Mouse (Mus musculus) lung, postnatal 4 days (tissue): ENCODE results near the gene Mta3.

Source experiments
- DNase-seq, 2 experiments: peaks; one replicate each; pipeline ENCODE4 v3.0.0; 2021

Mta3 gene

GRCm38 (mm10) chr17:83813050-83813449, 107.1 kb downstream of the Mta3 start:
- no peak for DNase-seq

DNA sequence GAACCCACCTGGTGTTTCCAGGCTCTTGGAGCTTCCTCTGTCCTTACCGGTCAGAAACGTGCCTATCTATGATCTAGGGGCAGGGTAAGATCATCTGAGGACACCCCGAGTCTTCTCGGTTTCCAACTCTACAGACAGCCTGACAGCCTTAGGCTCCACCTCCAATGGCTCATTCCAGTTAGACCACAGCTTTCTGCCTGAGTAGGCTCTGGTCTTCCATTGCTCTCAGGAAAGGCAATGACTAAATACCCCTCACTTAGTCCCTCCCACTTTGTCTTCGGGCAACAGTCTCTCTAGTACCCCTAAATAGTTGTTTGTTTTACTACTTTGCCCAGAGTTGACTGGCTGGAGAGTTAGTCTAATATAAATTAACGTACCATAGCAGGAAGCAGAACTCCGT, 111.0 kb downstream of the Mta3 start:
- DNase-seq, result no peak

DNA sequence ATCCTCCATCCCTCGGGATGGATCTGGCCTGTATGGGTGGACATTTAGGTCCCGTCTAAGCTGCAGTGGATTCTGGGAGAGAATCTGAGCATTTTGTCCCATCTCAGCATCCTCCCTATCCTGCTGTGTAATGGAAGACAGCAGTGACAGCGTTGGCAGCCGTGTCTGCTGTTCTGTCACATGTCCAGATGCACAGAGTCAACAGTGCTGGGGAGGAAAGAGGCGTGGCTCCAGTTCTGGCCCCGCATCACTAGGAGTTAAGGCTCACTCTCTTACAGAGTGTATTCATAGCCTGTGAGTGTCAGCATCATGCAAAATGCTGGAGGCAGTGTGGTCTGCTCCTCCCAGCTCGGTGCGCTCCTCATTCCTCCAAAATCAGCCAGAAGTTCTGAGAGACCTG, 113.5 kb downstream of the Mta3 start:
- peak in 1 of 2 experiments; percentile 64 for DNase-seq

DNA sequence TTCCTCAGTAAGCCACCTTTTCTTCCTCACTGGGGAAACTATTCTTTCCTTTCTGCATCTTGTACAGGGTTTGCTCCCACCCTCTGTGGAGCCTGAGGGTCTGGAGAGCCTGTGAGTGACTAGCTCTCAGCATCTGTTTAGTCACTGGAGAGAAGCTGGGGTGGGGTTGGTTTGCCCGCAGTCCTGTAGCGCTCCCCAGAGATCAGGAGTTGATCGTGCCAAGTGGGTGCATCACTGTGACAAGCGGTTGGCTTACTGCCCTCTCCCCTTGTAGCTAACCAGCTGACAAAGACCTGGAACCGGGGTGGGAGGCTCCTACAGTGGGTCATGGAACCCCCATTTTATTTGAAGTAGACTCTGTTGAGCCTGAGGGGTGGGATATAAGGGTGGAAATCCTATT, 114.7 kb downstream of the Mta3 start:
- no peak for DNase-seq

DNA sequence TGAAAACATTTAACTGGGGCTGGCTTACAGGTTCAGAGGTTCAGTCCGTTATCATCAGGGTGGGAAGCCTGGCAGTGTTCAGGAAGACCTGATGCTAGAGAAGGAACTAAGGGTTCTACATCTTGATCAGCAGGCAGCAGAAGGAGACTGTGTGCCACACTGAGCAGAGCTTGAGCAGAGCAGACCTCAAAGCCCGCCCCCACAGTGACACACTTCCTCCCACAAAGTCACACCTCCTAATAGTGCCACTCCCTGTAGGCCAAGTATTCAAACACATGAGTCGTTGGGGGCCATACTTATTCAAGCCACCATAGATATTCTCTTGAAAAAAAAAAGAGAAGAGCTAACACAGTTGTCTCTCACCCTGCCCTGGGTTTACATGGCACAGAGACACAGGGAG, 115.9 kb downstream of the Mta3 start:
- DNase-seq, result no peak

- no peak for DNase-seq
These were observed 117.9 kb downstream of the Mta3 start for GRCm38 (mm10) chr17:83823835-83824234.

GRCm38 (mm10) chr17:83829356-83829755, 123.4 kb downstream of the Mta3 start:
- DNase-seq, result no peak

GRCm38 (mm10) chr17:83830616-83831292, 124.8 kb downstream of the Mta3 start:
- peak in 1 of 2 experiments; percentile 31 for DNase-seq

- peak in 1 of 2 experiments; percentile 33 for DNase-seq
These were observed 128.2 kb downstream of the Mta3 start for GRCm38 (mm10) chr17:83834120-83834519.

DNA sequence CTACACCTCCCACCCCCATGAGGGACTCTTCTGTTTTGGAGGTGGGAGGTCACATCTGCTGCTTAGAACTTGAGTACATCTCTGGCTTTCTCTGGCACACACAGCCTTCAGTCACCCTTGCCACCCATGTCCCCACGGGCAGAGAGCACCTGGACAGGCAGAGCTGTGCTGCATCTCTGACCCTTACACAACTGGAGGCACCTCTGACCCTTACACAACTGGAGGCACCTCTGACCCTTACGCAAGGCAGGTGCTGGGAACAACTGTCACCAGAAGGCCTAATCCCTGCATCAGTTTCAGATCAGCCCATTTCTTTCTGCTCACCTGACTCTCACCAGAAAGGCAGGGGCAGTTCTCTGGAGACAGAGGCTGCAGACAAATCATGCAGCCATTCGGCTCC, 130.1 kb downstream of the Mta3 start:
- DNase-seq, result no peak

GRCm38 (mm10) chr17:83837659-83838190, 131.8 kb downstream of the Mta3 start:
- no peak for DNase-seq

- DNase-seq, result no peak
These were observed 133.2 kb downstream of the Mta3 start for GRCm38 (mm10) chr17:83839132-83839531.

GRCm38 (mm10) chr17:83841011-83841410, 135.0 kb downstream of the Mta3 start:
- no peak for DNase-seq

DNA sequence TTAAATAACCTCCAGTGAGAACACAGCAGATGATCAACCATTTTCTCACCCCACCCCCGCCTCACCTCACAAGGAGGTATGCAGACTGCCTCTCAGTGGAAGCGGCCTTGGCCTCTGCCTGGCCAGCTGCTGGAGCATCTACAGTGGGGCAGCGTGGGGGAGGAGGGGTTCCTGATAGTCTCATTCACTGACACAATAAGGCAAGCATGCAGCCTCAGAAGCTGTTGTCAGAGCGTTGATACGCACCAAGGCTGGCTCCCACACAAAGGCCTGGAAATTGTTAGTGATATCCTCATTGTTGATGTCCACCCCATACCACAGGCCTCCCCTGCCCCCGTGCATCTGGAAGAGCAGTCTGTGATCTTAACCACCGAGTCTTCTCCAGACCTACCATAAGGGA, 137.8 kb downstream of the Mta3 start:
- DNase-seq, result no peak

- DNase-seq, result no peak
These were observed 139.6 kb downstream of the Mta3 start for GRCm38 (mm10) chr17:83845538-83845937.

DNA sequence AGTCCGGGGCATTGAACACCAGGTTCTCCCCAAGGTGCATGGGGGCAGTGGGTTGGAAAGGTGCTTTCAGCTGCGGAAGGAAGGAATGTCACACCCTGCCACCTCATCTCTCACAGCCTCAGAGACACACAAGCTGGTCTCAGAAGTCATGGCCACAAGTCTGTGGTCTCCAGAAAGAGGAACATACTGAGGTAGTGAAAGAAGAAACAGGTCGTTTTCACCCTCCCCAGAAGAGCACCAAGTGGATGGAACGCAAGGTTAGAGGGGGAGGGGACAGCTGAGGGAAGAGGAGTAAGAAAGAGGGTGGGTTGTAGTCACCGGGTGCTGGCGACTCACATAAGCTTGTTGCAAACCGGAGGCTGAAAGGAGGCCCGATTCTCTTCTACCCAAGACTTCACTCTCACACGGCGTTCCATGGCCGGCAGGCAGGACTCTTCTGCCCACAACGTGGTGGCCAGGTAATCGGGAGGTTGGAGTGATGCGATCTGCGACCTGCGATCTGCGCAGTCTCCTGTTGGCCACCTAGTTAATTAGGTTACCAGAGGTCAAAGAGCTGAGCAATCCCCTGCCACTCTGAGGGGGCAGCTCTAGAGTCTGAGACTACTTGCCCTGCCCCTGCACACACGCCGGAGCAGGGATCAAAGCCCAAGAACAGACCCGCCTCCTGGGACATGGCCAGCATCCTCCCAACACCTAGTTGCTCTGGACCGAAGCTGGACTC, 140.5 kb downstream of the Mta3 start:
- DNase-seq, result no peak

GRCm38 (mm10) chr17:83847100-83847499, 141.1 kb downstream of the Mta3 start:
- no peak for DNase-seq

GRCm38 (mm10) chr17:83847815-83848214, 141.9 kb downstream of the Mta3 start, which contains the start of gene Haao:
Gene Haao, minus strand, starts transcription at chr17:83847963.
- peak; percentile 44 to 47 for DNase-seq

- no peak for DNase-seq
These were observed 142.5 kb downstream of the Mta3 start for GRCm38 (mm10) chr17:83848482-83848881.

GRCm38 (mm10) chr17:83849081-83849675, 143.2 kb downstream of the Mta3 start:
- DNase-seq, result no peak

GRCm38 (mm10) chr17:83849717-83850116, 143.8 kb downstream of the Mta3 start:
- no peak for DNase-seq

GRCm38 (mm10) chr17:83850458-83850857, 144.5 kb downstream of the Mta3 start:
- peak; percentile 80 to 91 for DNase-seq

DNA sequence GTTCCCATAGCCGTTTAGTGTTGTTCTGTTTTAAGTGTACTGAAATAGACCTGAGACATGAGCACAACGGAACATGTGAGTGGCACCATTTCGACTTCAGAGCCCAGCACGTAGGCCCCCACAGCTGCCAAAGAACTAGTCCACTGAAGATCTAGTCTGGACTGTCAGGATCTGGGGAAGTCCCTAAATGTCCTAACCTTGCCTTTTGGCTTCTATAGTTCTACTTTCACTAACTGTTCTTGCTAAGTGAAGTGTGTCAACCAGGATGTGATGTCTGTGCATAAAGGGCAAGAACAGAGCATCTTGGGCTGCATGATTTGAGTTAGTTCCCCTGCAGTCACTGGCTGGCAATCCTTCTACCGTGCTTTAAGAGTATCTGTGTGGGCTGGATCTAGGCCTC, 144.9 kb downstream of the Mta3 start:
- no peak for DNase-seq

DNA sequence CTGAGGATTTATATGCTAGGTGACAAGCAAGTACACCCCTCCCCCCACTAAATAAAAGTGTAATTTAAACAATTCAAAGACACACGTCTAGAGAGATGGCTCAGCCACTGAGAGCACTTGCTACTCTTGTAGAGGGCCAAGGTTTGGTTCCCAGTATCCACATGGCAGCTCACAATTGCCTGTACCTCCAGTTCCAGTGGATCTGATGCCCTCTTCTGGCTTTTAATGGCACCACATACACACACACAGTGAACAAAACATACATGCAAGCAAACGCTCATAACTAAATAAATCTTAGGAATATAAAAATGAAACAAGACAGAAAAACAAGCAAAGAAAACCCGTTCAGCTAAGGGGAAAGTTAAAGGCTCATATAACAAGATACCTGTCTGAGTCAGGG, 147.9 kb downstream of the Mta3 start:
- no peak for DNase-seq
